Comparison of ENCODE assay signal across 28 mouse cellular contexts in genomic region chr1:37711082-37711481, GRCm38 (mm10). TPM values are rescaled to one million over a fixed set of nuclear protein-coding genes. Genes with fewer than 3 reads are reported as not detected.
"Had no signal": no experiment of that assay in that cellular context is flagged by ENCODE, and none has a peak within 500 bp of the region (broad histone marks: within the 10 kb centered on the region; RNA-seq: fewer than 3 reads in every experiment).

No protein-coding gene starts in this region.

- DNase-seq: cerebellum, adult 8-10 months; cerebellum, adult 9-10 months; cerebellum, adult 9-11 months; cerebellum, postnatal 10 days; cerebellum, postnatal 14 days; cerebellum, postnatal 25 days; cerebellum, postnatal 36 days; embryo, embryonic 11 days; forebrain, postnatal 0 days; gastrocnemius, adult 2 months; gastrocnemius, postnatal 10 days; gastrocnemius, postnatal 14 days; gastrocnemius, postnatal 25 days; gastrocnemius, postnatal 36 days; heart, adult 11 months; heart, adult 18-20 months; heart, adult 2 months had no signal

- H3K9ac ChIP-seq: embryonic facial prominence, embryonic 12.5 days; embryonic facial prominence, embryonic 13.5 days; embryonic facial prominence, embryonic 15.5 days; forebrain, embryonic 12.5 days; forebrain, embryonic 13.5 days; forebrain, embryonic 15.5 days; forebrain, postnatal 0 days had no signal

- H3K9me3 ChIP-seq: embryonic facial prominence, embryonic 10.5 days; embryonic facial prominence, embryonic 12.5 days; embryonic facial prominence, embryonic 15.5 days; forebrain, embryonic 10.5 days; forebrain, embryonic 12.5 days; forebrain, embryonic 13.5 days; forebrain, embryonic 15.5 days had no signal

- H3K27ac ChIP-seq: embryonic facial prominence, embryonic 10.5 days; embryonic facial prominence, embryonic 12.5 days; embryonic facial prominence, embryonic 13.5 days; embryonic facial prominence, embryonic 15.5 days; forebrain, embryonic 10.5 days; forebrain, embryonic 12.5 days; forebrain, embryonic 13.5 days; forebrain, embryonic 15.5 days; gastrocnemius, adult 2 months; heart, adult 2 months had no signal

- H3K4me1 ChIP-seq: embryonic facial prominence, embryonic 10.5 days; embryonic facial prominence, embryonic 12.5 days; embryonic facial prominence, embryonic 13.5 days; embryonic facial prominence, embryonic 15.5 days; forebrain, embryonic 10.5 days; forebrain, embryonic 12.5 days; forebrain, embryonic 13.5 days; forebrain, embryonic 15.5 days had no signal

- H3K27me3 ChIP-seq: embryonic facial prominence, embryonic 12.5 days; embryonic facial prominence, embryonic 15.5 days; forebrain, embryonic 12.5 days; forebrain, embryonic 13.5 days; forebrain, embryonic 15.5 days had no signal

- H3K36me3 ChIP-seq: embryonic facial prominence, embryonic 10.5 days; embryonic facial prominence, embryonic 12.5 days; embryonic facial prominence, embryonic 13.5 days; embryonic facial prominence, embryonic 15.5 days; forebrain, embryonic 10.5 days; forebrain, embryonic 12.5 days; forebrain, embryonic 15.5 days had no signal

- H3K4me3 ChIP-seq: embryonic facial prominence, embryonic 10.5 days; embryonic facial prominence, embryonic 12.5 days; embryonic facial prominence, embryonic 13.5 days; embryonic facial prominence, embryonic 15.5 days; erythroblast, embryonic 14.5 days; forebrain, embryonic 10.5 days; forebrain, embryonic 12.5 days; forebrain, embryonic 13.5 days; forebrain, embryonic 15.5 days; gastrocnemius, adult 2 months; heart, adult 2 months had no signal

RNA-seq across cellular contexts. Expression of gene 2010300C02Rik, which starts 8.8 kb away (rescaled TPM):
- total RNA-seq: common myeloid progenitor, adult 5-6 weeks; granulocyte monocyte progenitor cell, adult 5-6 weeks had no signal
